Mouse (Mus musculus): ENCODE data around the gene Ppm1d. TPM values are rescaled to one million over a fixed set of nuclear protein-coding genes. Genes with fewer than 3 reads are reported as not detected.
A peak's percentile ranks its signal among the peaks of the same experiment; 100 is the strongest.

The Ppm1d gene
- polyA plus RNA-seq, 1 experiment from 2014 or later: 18.7 TPM

DNA sequence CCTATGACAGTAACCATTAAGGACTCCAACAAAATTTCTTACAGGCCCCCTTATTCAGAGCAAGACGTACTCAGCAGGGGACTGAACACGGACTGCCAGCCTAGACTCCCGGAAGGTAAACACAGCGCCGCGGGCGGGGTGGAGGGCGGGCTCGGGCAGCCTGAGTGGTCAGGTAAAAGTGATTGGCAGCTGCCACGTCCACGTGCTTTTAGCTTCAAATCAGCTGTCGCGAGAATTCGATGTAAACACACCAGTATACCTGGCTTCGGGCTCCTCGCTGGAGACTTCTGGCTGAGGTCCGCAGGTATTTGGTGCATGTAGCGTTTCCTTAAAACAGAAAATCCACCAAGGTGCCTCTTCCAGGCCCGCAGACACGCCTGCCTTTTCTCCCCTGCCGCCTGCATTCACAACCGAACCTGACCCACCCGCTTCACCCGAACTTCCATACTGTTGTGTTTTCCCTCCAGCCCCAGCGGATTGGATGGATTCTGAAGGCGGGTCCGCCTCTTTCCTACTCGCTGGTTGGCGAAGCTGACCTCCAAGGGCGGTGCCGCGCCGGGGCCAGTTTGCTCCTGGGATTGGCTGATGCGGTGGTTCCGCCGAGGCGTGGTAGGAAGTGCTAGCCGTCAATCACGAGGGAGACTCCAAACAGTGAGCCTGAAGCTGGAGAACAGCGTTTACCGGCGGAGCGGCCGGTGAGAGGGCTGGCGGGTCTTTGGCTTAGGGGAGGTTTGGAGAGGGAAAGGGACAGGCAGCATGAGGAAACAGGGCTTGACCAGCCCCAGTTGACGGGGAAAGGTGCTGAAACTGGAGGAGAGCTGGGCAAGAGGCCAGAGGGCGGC lies 41.7 kb downstream of the Ppm1d start, which contains the start of gene Bcas3:
Bcas3 (plus strand) TSS at position 629 of the 842 bp plus-strand sequence.
- no peaks in the 10 kb centered on the region for H3K27me3 ChIP-seq (ENCODE audit: insufficient read depth, low read length)
- no peak for TF ChIP-seq CTCF (IDR thresholded peaks at IDR 0.05; ENCODE audit: low read depth)
- peak within 1 kb of the TSS; percentile 75 for H3K27ac ChIP-seq
- WGBS: under 1% methylated on average over 47 of the region's 47 CpGs
- ATAC-seq (replicated peaks; ENCODE audit: low FRiP score, low read depth): peak; percentile 98
- 0 out of 2 replicates have a peak, but pooled peaks cover 3% of the 10 kb centered on the region for H3K36me3 ChIP-seq (ENCODE audit: insufficient read depth, low read length)
- H3K9ac ChIP-seq (ENCODE audit: low read depth, low read length): peak within 1 kb of the TSS; percentile 71
- no peaks in the 10 kb centered on the region for H3K4me1 ChIP-seq (replicated peaks; ENCODE audit: insufficient read depth, low read length)
- H3K4me2 ChIP-seq (ENCODE audit: low read length): peak within 1 kb of the TSS; percentile 75
- peak; percentile 100 for DNase-seq (ENCODE audit: low spot score)
- peak within 1 kb of the TSS; percentile 69 for H3K4me3 ChIP-seq (replicated peaks; ENCODE audit: low read depth, low read length)
- H3K9me3 ChIP-seq (replicated peaks; ENCODE audit: low read length): no peaks in the 10 kb centered on the region

DNA sequence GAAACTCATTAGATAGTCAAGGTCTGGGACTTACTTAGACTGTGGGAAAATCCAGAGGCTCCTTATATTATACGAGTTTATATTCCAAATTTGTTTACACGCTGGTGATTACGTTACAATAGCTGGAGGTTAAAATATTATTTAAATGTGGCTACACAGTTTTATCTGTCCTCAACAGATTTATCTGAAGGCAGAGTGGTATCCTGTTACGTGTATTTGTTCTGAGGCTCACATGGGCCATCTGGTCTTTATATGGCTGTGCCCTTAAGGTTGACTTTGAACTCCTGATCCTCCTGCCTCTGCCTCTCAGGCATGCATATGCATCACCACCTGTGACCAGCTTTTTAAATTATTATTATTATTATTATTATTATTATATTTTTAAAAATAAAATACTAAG lies 42.8 kb downstream of the Ppm1d start:
- H3K4me1 ChIP-seq (replicated peaks; ENCODE audit: insufficient read depth, low read length): no peaks in the 10 kb centered on the region
- peak overlapping the region; percentile 69; the same call in 1 of the 2 replicates for H3K4me3 ChIP-seq (replicated peaks; ENCODE audit: low read depth, low read length)
- H3K4me2 ChIP-seq (ENCODE audit: low read length): peak overlapping the region; percentile 75
- DNase-seq (ENCODE audit: low spot score): no peak
- no peak overlapping the region for H3K27ac ChIP-seq
- H3K9ac ChIP-seq (ENCODE audit: low read depth, low read length): peak overlapping the region; percentile 71; the same call in 1 of the 2 replicates
- WGBS: 67% methylated on average over 4 of the region's 4 CpGs
- ATAC-seq (replicated peaks; ENCODE audit: low FRiP score, low read depth): no peak
- no peaks in the 10 kb centered on the region for H3K9me3 ChIP-seq (replicated peaks; ENCODE audit: low read length)
- H3K36me3 ChIP-seq (ENCODE audit: insufficient read depth, low read length): peaks cover 3% of the 10 kb centered on the region; the same call in 1 of the 2 replicates
- no peaks in the 10 kb centered on the region for H3K27me3 ChIP-seq (ENCODE audit: insufficient read depth, low read length)
- no peak for TF ChIP-seq CTCF (IDR thresholded peaks at IDR 0.05; ENCODE audit: low read depth)

DNA sequence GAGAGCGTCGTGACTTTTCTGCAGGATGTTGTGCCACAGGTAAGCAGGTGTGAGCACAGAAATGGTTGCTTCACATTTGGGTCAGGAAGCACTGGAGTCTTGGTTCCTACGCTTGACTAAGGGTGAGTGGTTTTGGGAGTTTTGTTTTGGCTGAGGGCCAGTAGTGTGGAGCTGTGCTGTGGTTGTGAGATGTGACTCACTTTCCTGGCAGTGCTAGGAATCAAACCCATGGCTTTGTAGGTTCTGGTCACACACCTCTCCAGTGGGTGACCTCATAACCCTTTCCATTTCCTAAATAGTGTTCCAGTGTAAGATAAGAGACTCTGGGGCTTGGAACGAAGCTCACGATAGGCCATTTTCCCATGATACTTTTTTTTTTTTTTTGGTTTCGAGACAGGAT lies 48.6 kb downstream of the Ppm1d start:
- Histone ChIP-seq H3K4me2 (ENCODE audit: low read length) (no peak overlapping the region), H3K9ac (ENCODE audit: low read depth, low read length) (no peak overlapping the region), H3K36me3 (ENCODE audit: insufficient read depth, low read length) (peaks cover 17% of the 10 kb centered on the region), H3K27me3 (ENCODE audit: insufficient read depth, low read length) (no peaks in the 10 kb centered on the region), H3K4me3 (replicated peaks; ENCODE audit: low read depth, low read length) (no peak overlapping the region), H3K9me3 (replicated peaks; ENCODE audit: low read length) (no peaks in the 10 kb centered on the region), H3K4me1 (replicated peaks; ENCODE audit: insufficient read depth, low read length) (no peaks in the 10 kb centered on the region), H3K27ac (no peak overlapping the region)
- ATAC-seq (replicated peaks; ENCODE audit: low FRiP score, low read depth): no peak
- TF ChIP-seq CTCF (IDR thresholded peaks at IDR 0.05; ENCODE audit: low read depth): no peak
- DNase-seq (ENCODE audit: low spot score): no peak
- 91% methylated on average over 6 of the region's 6 CpGs for WGBS

DNA sequence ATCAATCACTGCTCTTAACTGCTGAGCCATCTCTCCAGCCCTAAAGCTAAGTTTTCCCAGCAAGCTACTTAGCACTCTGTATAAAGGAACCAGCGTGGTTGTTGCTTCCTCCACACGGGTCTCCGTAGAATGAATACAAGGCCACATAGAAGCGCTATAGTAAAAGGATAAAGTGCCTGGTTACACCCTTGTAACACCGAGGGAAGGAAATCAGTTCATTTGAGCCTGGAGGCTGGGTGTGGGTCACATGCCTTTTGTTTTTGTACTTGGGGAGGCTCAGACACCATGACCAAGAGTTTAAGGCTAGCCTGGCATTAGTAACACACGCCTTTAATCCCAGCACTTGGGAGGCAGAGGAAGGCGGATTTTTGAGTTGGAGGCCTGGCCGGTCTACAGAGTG lies 50.6 kb downstream of the Ppm1d start:
- ATAC-seq (replicated peaks; ENCODE audit: low FRiP score, low read depth) (no peak), DNase-seq (ENCODE audit: low spot score) (no peak)
- WGBS: 85% methylated on average over 8 of the region's 8 CpGs
- peaks cover 28% of the 10 kb centered on the region for H3K36me3 ChIP-seq (ENCODE audit: insufficient read depth, low read length)
- no peak overlapping the region for H3K4me2 ChIP-seq (ENCODE audit: low read length)
- no peaks in the 10 kb centered on the region for H3K9me3 ChIP-seq (replicated peaks; ENCODE audit: low read length)
- no peak overlapping the region for H3K4me3 ChIP-seq (replicated peaks; ENCODE audit: low read depth, low read length)
- no peak overlapping the region for H3K27ac ChIP-seq
- no peak overlapping the region for H3K9ac ChIP-seq (ENCODE audit: low read depth, low read length)
- no peaks in the 10 kb centered on the region for H3K27me3 ChIP-seq (ENCODE audit: insufficient read depth, low read length)
- no peak for TF ChIP-seq CTCF (IDR thresholded peaks at IDR 0.05; ENCODE audit: low read depth)
- H3K4me1 ChIP-seq (replicated peaks; ENCODE audit: insufficient read depth, low read length): no peaks in the 10 kb centered on the region

DNA sequence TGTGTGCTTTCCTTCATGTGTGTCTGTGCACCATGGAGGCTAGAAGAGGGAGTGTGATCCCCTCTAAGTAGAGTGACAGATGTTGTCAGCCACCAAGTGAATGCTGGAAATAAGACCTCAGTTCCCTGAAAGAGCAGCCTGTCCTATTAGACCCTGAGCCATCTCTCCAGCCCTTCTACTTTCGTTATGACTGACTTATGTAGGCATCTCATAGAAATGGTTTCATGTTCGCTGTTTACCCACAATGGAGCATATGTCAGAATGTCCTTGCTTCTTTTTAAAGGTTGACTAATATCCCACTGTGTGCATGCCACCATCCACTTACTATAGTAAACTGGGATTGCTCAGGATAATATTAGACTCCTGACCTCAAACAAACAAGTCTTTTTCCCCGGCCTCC lies 55.1 kb downstream of the Ppm1d start:
- no peaks in the 10 kb centered on the region for H3K27me3 ChIP-seq (ENCODE audit: insufficient read depth, low read length)
- no peaks in the 10 kb centered on the region for H3K4me1 ChIP-seq (replicated peaks; ENCODE audit: insufficient read depth, low read length)
- DNase-seq (ENCODE audit: low spot score) (no peak), ATAC-seq (replicated peaks; ENCODE audit: low FRiP score, low read depth) (no peak)
- no peak overlapping the region for H3K27ac ChIP-seq
- peaks cover 13% of the 10 kb centered on the region; the same call in 1 of the 2 replicates for H3K36me3 ChIP-seq (ENCODE audit: insufficient read depth, low read length)
- H3K9me3 ChIP-seq (replicated peaks; ENCODE audit: low read length): no peaks in the 10 kb centered on the region
- WGBS: 83% methylated on average over 3 of the region's 3 CpGs
- no peak for TF ChIP-seq CTCF (IDR thresholded peaks at IDR 0.05; ENCODE audit: low read depth)
- no peak overlapping the region for H3K4me3 ChIP-seq (replicated peaks; ENCODE audit: low read depth, low read length)
- H3K9ac ChIP-seq (ENCODE audit: low read depth, low read length): no peak overlapping the region
- H3K4me2 ChIP-seq (ENCODE audit: low read length): no peak overlapping the region

DNA sequence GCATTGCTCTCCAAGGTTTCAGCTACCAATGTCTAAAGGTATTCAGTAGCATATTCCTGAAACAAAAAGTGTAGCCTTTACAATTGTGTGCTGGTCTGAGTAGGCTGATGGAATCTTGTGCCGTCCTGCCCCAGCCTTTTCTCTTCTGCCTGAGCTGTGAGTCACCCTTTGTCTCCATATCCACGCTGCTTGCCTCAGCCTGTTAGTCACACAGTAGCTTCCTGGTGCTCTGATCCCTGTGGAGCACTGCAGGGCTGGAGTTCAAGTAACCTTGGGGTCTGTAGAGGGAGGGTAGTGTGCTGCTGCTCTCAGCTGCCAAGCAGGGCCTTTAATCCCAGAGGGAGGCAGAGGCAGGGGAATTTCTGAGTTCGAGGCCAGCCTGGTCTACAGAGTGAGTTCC lies 56.8 kb downstream of the Ppm1d start:
- WGBS: 91% methylated on average over 3 of the region's 3 CpGs
- Histone ChIP-seq H3K9ac (ENCODE audit: low read depth, low read length) (no peak overlapping the region), H3K27me3 (ENCODE audit: insufficient read depth, low read length) (no peaks in the 10 kb centered on the region), H3K27ac (no peak overlapping the region), H3K4me3 (replicated peaks; ENCODE audit: low read depth, low read length) (no peak overlapping the region), H3K4me1 (replicated peaks; ENCODE audit: insufficient read depth, low read length) (no peaks in the 10 kb centered on the region), H3K4me2 (ENCODE audit: low read length) (no peak overlapping the region), H3K9me3 (replicated peaks; ENCODE audit: low read length) (no peaks in the 10 kb centered on the region), H3K36me3 (ENCODE audit: insufficient read depth, low read length) (0 out of 2 replicates have a peak, but pooled peaks cover 13% of the 10 kb centered on the region)
- no peak for TF ChIP-seq CTCF (IDR thresholded peaks at IDR 0.05; ENCODE audit: low read depth)
- no peak for ATAC-seq (replicated peaks; ENCODE audit: low FRiP score, low read depth)
- DNase-seq (ENCODE audit: low spot score): no peak
